Mouse (Mus musculus): Measurements from ENCODE around the gene Vipr2. TPM values are rescaled to one million over a fixed set of nuclear protein-coding genes. Genes with fewer than 3 reads are reported as not detected.
A peak's percentile ranks its signal among the peaks of the same experiment; 100 is the strongest.

The Vipr2 gene
- polyA plus RNA-seq, 1 experiment from 2014 or later, result 0.10 TPM

DNA sequence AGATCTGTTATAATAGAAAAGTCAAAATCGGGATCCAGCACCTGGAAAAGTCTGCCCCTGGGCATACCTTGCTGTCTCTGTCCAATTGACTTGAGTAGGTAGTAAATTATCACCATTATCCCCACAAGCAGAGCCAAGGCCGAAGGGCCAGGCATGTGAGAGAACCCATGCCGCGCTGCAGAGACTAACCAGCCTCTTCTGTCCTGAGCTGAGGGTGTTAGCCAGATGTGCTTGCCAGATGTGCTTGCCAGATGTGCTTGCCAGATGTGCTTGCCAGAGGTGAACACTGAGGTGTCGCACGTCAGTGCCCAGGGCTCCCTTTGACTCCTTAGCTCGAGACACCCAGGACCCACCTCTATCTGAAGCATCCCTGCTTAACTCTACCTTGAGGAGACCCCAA lies 53.4 kb downstream of the Vipr2 start:
- ATAC-seq, result no peak
- TF ChIP-seq CTCF (IDR thresholded peaks at IDR 0.05), result no peak
- DNase-seq (ENCODE audit: low read depth, low spot score), result no peak
- H3K27me3 ChIP-seq, result peaks cover 17% of the 10 kb centered on the region
- POLR2A ChIA-PET, result no interaction called here
- CTCF ChIA-PET, result no interaction called here
- in situ Hi-C loops (cut with MboI; ENCODE audit: low pct_unique_long_range_greater_than_20kb), result no loop called here

DNA sequence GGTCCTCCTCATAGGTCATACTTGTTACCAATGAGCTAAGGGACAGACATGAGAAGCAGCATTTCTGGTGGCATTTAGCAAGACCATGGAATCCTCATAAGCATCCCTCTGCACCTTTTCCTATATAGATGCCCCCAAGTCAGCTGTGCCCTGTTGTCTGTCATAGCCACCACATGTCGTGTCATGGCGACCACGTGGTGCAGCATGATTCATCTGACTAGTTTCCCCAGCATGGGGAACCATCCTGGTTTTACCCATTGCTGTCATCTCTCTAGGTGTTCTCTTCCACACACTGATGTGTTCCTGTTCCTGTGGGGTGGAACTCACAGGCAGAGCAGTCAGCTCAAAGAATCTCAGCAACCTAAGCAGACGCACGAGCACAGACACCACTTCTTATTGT lies 55.4 kb downstream of the Vipr2 start:
- in situ Hi-C loops (cut with MboI; ENCODE audit: low pct_unique_long_range_greater_than_20kb), result no loop called here
- H3K27me3 ChIP-seq, result peaks cover 17% of the 10 kb centered on the region
- no peak for TF ChIP-seq CTCF (IDR thresholded peaks at IDR 0.05)
- POLR2A ChIA-PET, result no interaction called here
- CTCF ChIA-PET, result no interaction called here
- ATAC-seq, result no peak
- DNase-seq (ENCODE audit: low read depth, low spot score), result no peak

DNA sequence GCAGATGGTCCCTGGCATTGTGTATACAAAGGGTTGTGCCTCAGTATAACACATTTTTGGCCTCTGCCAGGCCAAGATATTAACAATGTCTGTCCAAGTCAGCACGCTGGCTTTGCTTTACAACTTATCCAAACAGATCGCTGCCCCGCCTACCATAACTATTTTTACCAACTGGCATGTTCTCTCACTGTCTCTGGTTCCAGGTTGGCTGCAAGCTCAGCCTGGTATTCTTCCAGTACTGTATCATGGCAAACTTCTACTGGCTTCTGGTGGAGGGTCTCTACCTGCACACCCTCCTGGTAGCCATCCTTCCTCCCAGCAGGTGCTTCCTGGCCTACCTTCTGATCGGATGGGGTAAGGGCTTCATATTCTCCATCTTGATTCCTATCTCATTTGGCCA lies 58.4 kb downstream of the Vipr2 start:
- no peak for TF ChIP-seq CTCF (IDR thresholded peaks at IDR 0.05)
- DNase-seq (ENCODE audit: low read depth, low spot score) (no peak), ATAC-seq (no peak)
- peaks cover 3% of the 10 kb centered on the region for H3K27me3 ChIP-seq
- POLR2A ChIA-PET, result no interaction called here
- in situ Hi-C loops (cut with MboI; ENCODE audit: low pct_unique_long_range_greater_than_20kb), result no loop called here
- CTCF ChIA-PET, result no interaction called here

DNA sequence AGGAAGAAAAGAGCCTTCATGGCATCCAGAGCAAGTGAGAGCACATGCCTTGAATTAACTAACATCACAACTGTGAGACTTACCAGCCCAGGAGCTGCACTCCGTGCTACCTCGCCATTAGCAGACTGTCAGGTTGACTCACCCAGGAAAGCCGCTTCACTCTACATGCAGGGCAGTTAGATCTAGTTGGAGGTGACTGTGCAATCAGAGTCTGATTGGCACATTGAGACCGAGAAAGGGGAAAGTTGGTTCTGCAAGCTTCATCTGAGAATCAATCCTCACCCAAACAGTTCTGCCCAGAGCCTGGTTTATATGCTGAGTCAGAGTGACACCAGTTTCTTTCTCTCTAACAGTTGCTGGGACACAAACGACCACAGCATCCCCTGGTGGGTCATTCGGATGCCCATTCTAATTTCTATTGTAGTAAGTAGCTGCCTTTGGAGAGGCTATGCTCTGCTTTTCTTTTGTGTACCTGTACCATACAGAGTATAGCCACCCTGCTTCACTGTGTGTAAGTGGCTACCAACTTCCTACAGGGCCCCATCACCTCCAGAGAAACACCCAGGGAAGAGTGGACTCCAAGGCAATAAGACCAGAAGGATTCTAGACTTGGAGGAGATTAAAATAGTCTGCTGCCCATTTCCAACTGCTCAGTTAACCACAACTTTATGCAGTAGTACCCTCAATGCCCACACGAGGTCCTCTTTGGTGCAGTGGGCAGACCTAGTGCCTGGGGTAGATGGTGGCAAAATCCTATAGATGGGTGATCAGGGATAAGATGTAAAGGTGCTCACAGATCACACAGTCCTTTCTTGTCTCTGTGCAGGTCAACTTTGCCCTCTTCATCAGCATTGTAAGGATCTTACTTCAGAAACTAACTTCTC lies 61.0 kb downstream of the Vipr2 start:
- in situ Hi-C loops (cut with MboI; ENCODE audit: low pct_unique_long_range_greater_than_20kb), result no loop called here
- DNase-seq (ENCODE audit: low read depth, low spot score), result no peak
- CTCF ChIA-PET, result interaction anchor here (2.6 kb wide), 1 partner anchor 65 kb away, joined by 9 read pairs; no protein-coding TSS in a partner anchor

DNA sequence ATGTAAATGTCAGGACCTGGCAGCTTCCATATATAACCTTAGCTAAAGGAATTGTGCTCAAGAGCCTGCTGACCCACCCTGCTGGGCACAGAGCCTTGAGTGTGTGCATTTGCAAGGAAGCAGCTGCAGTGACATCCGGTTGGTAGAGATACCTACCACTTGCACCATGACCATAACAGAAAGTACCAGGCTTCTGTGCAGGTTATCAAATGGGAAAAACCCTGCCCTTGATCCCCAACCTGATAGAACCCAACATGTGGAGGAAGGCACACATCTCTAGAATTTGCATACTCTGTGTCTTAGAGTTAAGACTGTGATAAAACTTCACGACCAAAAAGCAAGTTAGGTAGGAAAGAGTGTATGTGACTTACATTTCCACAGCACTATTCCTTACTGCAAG lies 63.1 kb downstream of the Vipr2 start:
- no peaks in the 10 kb centered on the region for H3K27me3 ChIP-seq
- ATAC-seq, result no peak
- ChIA-PET CTCF (no interaction called here), POLR2A (no interaction called here)
- in situ Hi-C loops (cut with MboI; ENCODE audit: low pct_unique_long_range_greater_than_20kb), result no loop called here
- no peak for DNase-seq (ENCODE audit: low read depth, low spot score)
- TF ChIP-seq CTCF (IDR thresholded peaks at IDR 0.05), result no peak

More for the DNA sequence above, 61.0 kb downstream of the Vipr2 start:
- H3K27me3 ChIP-seq, result no peaks in the 10 kb centered on the region
- ATAC-seq, result no peak
- TF ChIP-seq CTCF (IDR thresholded peaks at IDR 0.05), result peak; percentile 72
- POLR2A ChIA-PET, result no interaction called here

DNA sequence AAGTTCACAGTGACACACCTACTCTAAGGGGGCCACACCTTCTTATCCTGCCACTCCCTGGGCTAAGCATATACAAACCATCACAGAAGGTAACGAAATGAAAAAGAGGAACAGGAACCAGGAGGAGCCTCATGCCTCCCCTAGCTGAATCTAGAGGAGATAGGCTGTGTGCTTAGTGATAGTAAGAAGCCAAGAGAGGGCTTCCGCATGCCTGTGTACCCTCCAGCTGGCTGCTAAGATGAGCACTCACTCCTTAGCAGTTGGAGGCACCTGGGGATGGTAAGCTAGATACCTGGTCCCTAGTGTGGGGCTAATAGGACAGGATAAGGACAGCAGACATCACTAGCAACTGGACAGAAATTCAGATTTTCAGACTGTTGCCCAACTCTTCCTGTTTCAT lies 64.3 kb downstream of the Vipr2 start:
- ATAC-seq (no peak), DNase-seq (ENCODE audit: low read depth, low spot score) (no peak)
- H3K27me3 ChIP-seq, result no peaks in the 10 kb centered on the region
- no peak for TF ChIP-seq CTCF (IDR thresholded peaks at IDR 0.05)
- ChIA-PET CTCF (interaction anchor here (1.3 kb wide), 1 partner anchor 61 kb away, joined by 4 read pairs; no protein-coding TSS in a partner anchor), POLR2A (no interaction called here)
- in situ Hi-C loops (cut with MboI; ENCODE audit: low pct_unique_long_range_greater_than_20kb), result no loop called here

DNA sequence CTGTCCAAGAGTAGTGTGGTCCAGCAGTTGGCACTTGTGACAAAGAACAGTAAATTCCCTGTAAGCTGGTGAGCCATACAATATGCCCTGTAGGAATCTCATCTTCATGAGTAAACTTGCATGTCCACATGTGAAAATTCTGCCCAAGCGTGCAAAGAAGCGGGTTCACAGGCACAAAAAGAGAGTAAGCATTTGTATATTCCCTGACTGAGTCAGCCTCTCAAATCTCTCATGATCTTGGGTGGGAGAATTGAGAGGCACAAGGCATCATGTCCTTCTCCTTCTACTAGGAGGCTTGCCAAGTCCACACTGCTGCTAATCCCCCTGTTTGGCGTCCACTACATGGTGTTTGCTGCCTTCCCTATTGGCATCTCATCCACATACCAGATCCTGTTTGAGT lies 64.9 kb downstream of the Vipr2 start:
- ChIA-PET POLR2A (no interaction called here), CTCF (interaction anchor here (1.3 kb wide), 1 partner anchor 60 kb away, joined by 4 read pairs; no protein-coding TSS in a partner anchor)
- in situ Hi-C loops (cut with MboI; ENCODE audit: low pct_unique_long_range_greater_than_20kb), result no loop called here
- no peaks in the 10 kb centered on the region for H3K27me3 ChIP-seq
- DNase-seq (ENCODE audit: low read depth, low spot score), result no peak
- ATAC-seq, result no peak
- no peak for TF ChIP-seq CTCF (IDR thresholded peaks at IDR 0.05)

DNA sequence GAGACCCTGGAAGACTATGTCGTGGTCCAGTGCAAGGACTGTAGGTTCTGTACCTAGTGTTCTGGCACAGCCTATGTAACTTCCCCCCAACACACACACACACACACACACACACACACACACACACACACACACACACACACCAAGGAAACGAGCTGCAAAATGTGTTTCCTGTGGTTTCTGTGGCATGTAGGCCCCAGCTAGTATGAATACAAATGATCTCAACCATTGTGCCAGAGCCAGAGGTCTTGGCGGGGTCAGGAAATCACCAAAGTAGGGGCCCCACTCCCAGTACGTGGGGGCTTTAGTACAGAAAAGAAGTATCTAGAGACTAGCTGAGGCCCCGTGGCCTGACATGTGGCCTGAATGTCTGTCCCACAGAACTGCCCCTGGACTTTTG lies 67.7 kb downstream of the Vipr2 start:
- no peak for DNase-seq (ENCODE audit: low read depth, low spot score)
- no peak for TF ChIP-seq CTCF (IDR thresholded peaks at IDR 0.05)
- in situ Hi-C loops (cut with MboI; ENCODE audit: low pct_unique_long_range_greater_than_20kb), result no loop called here
- no peak for ATAC-seq
- peaks cover 5% of the 10 kb centered on the region for H3K27me3 ChIP-seq
- ChIA-PET POLR2A (no interaction called here), CTCF (interaction anchor here (1.7 to 2.4 kb wide), 2 partner anchors 16 to 58 kb away, joined by 4 to 8 read pairs; no protein-coding TSS in a partner anchor)

DNA sequence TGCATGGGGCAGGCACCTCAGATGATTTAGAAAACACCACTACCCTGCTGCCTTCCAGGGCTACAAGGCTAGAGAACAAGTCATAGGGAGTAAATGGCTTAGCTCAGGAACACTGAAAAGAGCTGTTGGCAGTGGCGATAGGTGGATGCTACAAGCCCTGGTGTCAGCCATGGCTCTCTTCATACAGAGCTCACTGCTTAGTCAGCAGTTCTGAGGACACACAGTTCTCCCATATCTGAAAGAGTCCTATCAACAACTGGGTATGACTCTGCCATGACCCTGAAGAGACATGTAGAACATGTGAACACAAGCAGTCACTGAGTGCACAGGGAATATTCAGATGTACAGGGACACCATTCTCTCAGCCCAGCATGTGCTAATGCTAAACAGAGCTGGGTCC lies 68.2 kb downstream of the Vipr2 start:
- no peak for DNase-seq (ENCODE audit: low read depth, low spot score)
- no peak for ATAC-seq
- H3K27me3 ChIP-seq, result peaks cover 5% of the 10 kb centered on the region
- POLR2A ChIA-PET, result no interaction called here
- CTCF ChIA-PET, result interaction anchor here (1.7 to 2.4 kb wide), 2 partner anchors 17 to 57 kb away, joined by 4 to 8 read pairs; no protein-coding TSS in a partner anchor
- TF ChIP-seq CTCF (IDR thresholded peaks at IDR 0.05), result no peak
- in situ Hi-C loops (cut with MboI; ENCODE audit: low pct_unique_long_range_greater_than_20kb), result no loop called here

DNA sequence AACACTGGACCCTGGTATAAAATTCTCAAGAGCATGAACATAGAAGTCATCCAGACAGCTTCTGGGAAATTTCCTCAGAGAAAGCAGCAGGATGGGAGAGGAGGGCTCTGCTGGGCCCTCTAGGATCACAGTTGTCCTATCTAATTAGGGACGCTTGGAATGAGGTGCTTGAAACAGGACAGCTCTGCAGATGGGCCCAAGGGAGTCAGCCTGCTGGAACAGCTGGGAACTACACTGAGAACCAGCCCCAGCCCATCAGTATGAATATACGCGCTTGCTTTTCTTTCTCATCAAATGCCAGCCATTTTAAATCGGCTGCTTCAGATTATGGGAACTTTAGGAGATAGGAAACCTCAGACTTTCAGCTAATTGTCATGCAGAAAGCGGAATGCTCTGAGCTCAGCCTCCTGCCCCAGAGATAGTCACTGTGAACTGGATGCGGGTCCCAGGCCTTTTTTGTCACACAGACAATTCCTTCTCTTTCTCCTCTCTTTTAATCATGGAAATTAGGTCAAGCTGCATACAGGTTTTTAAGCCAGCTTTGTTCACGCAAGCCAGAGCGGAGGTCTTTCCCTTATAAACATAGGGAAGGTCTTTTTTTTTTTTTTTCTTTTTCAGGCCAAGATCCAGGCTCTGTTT lies 69.6 kb downstream of the Vipr2 start:
- H3K27me3 ChIP-seq, result peaks cover 5% of the 10 kb centered on the region
- DNase-seq (ENCODE audit: low read depth, low spot score), result no peak
- TF ChIP-seq CTCF (IDR thresholded peaks at IDR 0.05), result no peak
- in situ Hi-C loops (cut with MboI; ENCODE audit: low pct_unique_long_range_greater_than_20kb), result no loop called here
- ChIA-PET POLR2A (no interaction called here), CTCF (interaction anchor here (0.6 to 2.4 kb wide), 3 partner anchors 20 to 56 kb away, joined by 3 to 8 read pairs (median 3); no protein-coding TSS in a partner anchor)
- no peak for ATAC-seq

DNA sequence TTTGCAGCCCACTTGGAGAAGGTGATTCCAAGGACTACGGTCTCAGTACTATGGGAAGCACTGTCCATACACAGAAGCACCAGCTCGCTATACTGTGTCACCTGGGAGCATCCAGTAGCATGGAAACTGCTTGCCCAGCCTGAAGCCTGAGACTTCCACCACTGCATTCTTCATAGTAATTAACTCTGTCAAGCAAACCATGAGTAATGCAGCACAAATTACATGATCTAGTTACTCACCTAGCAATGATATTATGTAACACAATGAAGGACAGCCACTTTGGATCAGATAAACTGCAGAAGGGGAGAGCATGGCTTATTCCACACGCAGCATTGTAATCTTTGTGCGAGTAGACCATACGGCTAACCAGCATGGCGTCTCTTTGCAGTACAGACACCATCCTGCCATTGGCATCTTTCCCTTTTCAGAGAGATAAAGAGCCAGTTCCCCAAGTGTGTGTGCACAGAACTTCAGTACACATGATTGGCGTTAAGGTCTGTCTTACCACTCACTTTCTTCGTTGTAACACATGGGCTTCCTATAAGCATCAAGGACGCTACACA lies 75.4 kb downstream of the Vipr2 start:
- CTCF ChIA-PET, result interaction anchor here (0.9 to 1.4 kb wide), 2 partner anchors 39 to 50 kb away, joined by 3 read pairs; no protein-coding TSS in a partner anchor
- in situ Hi-C loops (cut with MboI; ENCODE audit: low pct_unique_long_range_greater_than_20kb), result no loop called here
- DNase-seq (ENCODE audit: low read depth, low spot score) (peak; percentile 30), ATAC-seq (peak; percentile 89)
- H3K27me3 ChIP-seq, result peaks cover 5% of the 10 kb centered on the region
- POLR2A ChIA-PET, result no interaction called here
- TF ChIP-seq CTCF (IDR thresholded peaks at IDR 0.05), result no peak
